Mouse (Mus musculus): ENCODE results near the gene Tbc1d17. TPM values are rescaled to one million over a fixed set of nuclear protein-coding genes. Genes with fewer than 3 reads are reported as not detected.
A peak's percentile ranks its signal among the peaks of the same experiment; 100 is the strongest.

Gene Tbc1d17
- total RNA-seq, 2 experiments from 2014 or later = 61.9 to 73.1 TPM

DNA sequence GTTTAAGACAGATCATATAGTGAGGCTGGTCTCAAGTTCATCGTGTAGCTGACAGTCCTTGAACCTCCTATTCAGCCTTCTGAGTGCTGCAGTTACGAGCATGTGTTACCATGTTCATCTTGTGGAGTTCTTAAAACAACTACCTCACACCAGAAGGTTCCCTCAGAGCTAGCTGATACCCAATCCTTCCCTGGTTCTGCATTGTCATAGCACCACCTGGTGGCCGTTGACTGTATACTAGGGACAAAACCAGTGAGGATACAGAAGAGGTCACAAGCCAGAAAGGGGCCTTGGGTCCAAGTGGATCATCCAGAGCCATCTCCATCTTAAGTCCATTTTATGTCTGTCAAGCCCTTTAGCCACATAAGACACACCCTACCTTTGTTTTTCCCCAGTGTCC lies 24.0 kb downstream of the Tbc1d17 start:
- peak; percentile 88 for DNase-seq

DNA sequence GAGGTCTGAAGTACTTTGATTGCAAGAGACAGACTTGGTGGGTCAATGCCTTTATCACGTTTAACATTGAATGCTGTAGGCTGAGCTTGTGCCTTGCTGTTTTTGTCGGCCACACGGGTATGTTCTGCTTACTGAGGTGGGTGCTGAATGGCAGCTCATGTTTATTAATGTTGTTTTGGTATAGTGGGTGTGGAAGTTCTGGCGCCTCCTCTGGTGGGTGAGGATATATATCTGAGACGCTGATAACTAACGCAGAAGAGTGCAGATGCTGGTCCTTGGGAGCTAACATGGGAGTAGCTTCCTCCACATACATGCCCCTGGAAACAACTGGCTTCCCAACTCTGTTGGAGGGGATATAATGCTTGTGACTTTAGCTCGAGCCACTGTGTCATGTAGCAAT lies 25.5 kb downstream of the Tbc1d17 start:
- DNase-seq = peak; percentile 3

DNA sequence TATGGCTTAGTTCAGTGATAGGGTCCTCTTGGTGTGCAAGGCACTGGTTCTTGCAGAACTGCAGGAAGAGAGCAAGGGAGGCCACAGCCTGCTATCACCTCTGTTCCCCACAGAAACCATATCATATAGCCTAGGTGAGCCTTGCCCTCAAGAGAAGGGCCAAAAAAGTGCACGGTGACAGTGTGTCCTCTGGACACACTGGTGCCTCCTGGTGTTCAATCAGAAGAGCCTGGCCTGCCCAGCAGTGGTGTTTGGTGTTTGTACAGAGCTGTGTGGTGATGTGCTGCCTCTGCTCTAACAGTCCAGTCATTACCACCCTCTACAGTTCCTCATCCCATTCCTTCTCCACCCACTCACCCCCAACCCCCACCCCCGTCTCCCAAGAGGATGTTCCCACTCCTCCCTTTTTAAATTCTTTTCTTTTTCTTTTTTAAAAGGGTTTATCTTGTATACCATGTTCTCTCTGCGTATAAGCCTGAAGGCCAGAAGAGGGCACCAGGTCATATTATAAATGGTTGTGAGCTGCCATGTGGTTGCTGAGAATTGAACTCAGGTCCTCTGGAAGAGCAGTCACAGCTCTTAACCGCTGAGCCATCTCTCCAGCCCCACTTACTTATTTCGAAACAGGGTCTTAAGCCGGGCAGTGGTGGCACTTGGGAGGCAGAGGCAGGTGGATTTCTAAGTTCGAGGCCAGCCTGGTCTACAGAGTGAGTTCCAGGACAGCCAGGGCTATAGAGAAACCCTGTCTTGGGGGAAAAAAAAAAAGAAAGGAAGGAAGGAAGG lies 27.0 kb downstream of the Tbc1d17 start:
- DNase-seq = peak; percentile 12

DNA sequence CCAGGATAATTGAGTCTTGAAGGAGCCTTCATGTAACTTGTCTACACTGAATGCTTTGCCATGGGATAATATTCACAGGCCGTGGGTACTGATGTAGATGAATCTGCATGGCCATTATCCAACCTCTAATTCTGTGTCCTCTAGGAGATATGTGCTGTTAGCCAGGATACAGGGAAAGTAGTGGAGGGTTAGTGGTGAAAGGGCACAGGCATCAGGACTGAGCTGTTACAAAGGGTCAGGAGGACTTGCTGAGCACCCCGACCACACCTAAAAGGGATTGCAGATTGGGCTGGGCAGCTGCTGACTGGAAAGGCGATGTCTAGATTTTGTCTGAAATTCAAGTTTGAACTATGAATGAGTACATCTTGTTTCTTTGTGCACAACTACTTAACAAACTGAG lies 28.4 kb downstream of the Tbc1d17 start:
- DNase-seq = peak; percentile 1

DNA sequence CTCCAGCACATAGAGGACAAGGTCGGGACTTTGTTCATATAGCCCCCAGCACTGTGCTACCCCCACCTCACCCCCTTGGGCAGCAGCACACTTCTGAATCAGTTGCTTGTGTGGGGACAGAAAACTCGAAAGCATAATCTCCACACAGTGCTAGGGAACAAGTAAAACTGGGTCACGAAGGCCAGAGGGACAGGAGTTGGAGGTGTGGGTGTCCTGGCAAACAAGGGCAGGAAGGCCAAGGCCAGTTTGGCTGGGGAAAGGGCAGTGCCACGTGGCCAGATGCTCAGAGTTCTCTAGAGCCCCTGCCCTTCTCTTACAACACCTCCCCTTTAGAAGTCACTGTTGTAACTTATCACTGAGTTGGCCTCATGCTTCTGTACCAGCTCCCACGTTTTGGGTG lies 29.0 kb downstream of the Tbc1d17 start:
- DNase-seq = peak; percentile 64

DNA sequence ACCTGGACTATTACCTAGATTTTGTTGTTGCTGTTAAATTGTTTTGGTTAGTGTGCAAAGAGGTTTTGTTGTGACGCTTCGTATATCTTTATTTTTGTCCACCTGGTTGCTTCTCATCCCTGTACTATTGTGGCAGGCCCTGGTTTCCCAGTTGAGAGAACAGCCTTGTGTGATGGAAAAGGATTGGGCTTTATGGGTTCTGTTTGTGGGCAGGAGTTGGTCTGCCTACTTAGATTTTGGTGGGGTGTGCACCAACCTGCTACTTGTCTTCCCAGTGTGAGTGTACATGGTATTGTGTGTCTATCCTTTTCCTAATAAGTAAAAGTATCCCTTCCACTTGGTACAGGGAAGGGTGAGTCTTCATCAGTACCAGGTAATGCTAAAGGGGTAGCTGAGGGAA lies 29.5 kb downstream of the Tbc1d17 start:
- peak; percentile 7 for DNase-seq

DNA sequence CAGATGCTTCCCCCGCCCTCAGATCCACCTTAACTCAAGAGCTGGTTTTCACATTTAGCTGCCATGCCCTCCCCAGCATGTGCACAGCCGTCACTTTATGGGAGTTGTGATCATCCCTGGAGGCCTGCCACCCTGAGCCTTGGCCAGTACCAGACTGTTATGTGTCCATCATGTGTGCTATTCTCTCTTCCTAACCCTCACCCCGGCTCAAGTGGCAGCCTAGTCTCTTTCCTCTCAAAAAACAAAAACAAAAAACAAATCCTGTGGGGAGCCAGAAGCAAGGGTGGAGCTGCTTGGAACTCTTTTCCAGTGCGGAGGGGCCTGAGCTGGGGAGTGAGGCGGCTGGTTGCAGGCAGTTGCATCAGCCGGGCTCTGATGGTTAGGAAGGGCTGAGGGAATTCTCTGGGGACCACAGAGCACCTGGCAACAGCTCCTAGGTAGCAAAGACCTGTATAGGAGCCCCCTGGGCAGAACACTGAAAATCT lies 30.1 kb downstream of the Tbc1d17 start:
- peak; percentile 83 for DNase-seq

DNA sequence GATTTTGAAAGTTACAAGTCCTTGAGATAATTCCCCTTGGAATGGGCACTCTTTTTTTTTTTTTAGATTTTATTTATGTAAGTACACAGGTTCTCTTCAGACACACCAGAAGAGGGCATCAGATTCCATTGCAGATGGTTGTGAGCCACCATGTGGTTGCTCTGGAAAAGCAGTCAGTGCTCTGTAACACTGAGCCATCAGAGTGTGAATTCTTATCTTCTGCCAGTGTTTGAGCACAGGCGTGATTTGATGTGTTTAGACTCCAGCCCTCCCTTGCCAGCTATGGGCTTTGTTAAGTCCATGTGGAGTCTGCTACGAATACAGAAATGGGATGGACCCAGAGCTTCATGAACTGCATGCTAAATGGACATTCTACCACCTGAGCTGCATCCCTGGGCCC lies 30.7 kb downstream of the Tbc1d17 start:
- DNase-seq = peak; percentile 5

DNA sequence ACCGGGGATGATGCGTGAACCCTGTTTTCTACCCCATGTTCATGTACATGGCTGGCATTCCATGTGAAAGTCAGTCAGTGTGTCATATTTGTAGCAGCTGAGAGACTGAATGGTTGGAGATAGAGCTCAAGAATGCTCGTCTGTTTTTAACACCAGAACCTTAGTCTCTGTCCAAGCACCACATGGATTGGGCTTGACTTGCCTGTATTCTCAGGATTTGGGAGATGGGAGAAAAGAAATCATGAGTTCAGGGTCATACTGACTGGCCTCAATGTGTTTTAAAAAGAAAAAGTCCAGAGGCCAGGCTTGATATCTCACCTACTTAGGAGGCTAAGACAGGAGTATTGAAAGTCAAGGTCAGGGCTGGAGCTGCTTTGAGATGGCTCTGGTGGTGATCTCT lies 31.4 kb downstream of the Tbc1d17 start:
- peak; percentile 2 for DNase-seq

DNA sequence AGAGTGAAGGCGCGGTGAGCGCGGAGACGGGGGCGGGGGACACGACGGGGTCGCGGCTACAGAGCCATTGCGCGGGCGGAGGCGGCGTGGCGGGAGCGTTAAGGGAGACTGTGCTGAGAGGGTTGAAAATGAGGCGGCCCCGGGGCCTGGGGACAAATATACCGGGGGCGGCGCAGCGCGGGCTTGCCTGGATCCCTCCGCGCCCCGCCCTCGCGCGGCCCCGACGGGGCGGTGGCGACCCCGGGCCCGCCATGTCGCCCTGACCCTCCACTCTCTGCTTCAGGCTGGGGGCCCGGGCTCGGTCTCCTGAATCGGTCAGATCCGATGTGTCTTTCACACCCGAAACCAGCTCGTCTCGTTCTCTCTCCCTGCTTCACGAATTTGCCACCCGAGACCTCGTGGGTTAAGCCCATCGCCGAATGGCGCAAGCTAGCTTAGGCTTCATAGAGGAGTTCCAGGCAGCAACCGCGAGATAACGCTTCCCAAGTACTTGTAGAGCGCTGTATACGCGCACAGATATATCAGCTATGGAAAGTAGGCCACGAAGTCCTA lies 32.3 kb downstream of the Tbc1d17 start, which contains the start of gene Atf5:
Atf5 (minus strand) TSS at position 189 of the 552 bp plus-strand sequence.
- DNase-seq = peak; percentile 83

DNA sequence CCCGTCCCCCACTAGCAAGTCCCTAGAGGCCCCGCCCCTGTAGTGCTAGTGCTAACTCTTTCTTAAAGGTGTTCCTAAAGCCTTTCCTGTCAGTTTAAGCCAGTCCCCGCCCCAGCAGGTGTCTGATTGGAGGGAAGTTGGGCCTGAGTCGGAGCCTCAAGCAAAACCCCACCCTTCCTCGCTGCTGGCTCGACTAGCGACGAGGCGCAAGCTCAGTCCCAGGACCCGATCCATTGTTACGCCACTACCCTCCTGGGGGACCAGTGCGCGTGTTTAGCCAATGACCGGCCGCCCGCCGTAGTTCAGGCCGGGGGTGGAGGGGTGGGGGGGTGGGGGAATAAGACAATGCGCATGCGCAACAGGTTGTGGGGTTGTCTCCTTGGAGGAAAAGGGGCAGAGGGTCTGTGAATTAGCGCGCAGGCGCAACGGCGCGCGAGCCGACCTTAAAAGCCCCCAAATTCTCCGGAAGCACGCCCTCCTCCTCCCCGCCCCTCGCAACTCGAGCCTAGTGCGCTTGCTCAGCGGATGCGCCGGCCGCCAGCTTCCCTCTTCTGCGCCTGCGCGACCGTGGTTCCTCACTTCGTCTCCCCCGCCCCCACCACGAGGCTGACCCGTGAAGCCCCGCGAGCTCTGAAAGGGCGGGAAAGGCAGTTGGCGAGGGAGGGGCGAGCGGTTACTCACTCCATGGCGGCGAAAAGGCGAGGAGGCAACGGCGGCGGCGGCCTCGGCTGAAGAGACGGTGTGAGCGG lies 33.0 kb downstream of the Tbc1d17 start, which contains the start of the genes Nup62 and Il4i1:
Nup62 (plus strand) TSS at position 368 of the 749 bp plus-strand sequence.
Il4i1 (plus strand) TSS at position 667 of the 749 bp plus-strand sequence.
- DNase-seq = peak; percentile 99

DNA sequence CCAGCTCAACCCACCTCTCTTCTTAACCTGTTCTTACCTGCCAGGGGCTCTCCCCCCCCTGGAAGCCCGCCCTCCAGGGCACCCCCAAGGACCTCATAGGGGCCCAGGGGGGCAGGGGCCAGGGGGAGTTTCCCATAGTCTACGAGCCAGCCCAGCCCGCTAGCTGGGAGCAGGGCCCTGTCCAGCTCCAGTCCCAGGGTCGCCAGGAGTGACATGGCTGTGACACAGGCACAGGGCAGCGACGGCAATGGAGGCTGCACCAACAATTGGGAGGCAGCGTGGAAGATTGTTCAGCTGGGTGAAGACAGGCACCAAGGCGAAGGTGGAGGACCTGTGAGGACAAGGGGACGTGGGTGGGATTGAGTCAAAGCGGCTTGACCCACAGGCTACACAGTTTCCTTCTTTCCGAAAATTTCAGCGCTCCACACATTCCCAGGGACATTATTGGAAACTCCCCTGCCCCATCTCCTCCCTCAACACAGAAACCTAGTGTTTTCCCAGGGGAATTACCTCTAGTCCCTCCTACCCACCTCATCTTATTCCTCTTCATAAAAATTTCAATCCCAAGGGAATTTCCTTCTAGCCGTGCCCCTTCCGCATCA lies 33.8 kb downstream of the Tbc1d17 start:
- DNase-seq = no peak

DNA sequence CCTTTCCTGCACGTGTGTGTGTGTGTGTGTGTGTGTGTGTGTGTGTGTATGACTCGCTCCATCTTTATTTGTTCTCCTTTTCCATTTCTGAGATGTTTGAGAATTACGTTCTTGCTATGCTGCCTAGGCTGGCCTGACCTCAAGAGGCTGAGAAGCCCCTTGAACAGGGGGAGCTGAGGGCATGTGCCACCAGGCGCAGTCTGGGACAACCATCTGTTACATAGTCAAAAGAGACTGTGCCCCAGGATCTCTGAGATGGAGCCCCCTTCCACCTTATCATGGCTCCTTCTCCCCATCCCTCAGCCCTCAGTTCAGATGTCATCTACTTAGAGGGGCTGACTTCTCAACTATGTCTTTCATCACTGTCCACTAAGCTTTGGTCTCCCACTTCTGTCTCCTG lies 34.5 kb downstream of the Tbc1d17 start:
- no peak for DNase-seq

DNA sequence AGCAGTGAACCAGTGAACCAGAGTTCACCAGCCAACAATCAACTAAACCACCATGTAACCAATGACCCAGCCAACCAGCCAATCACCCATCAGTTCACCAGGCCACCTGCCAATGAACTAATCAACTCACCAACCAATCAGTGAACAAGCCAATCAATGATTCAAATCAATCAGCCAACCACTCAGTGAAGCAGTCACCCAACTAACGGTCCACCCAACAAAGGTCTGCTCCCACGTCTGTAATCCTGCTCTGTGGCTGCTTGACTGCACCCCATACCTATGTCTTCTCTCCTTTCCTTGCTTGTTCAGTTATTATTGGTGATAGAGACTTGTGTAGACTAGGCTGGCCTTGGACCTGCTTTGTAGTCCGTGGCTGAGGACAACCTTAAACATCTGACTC lies 34.9 kb downstream of the Tbc1d17 start:
- no peak for DNase-seq

DNA sequence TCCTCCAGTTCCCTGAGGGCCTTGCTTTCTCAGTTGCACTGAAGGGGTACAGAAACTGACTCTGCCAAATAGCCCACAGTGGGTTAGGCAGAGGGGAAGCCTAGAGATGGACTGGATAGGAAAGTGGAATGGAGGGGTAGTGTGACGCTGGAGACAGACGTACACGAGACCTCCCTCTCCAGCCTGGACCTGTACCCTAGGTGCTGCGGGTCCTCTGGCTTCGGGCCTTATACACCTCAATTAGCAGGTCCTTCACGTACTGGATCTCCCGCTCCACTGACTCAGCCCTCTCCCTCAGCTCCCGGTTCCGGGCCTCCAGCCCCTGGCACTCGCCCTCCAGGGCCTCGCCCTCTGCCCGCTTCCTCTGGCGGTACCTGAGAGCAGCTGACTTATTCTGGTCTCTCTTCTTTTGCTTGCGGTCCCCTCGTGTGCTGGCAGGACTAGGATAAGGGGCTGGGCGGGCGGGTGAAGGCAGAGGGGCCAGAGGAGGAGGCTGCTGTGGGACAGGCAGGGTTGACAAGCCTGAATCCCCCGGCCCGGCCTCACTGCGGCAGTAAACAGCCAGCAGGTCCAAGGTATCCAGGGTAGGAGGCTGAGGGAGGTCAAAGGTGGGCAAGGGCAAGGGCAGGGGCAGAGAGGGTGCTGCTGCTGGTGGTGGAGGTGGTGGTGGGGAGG lies 36.1 kb downstream of the Tbc1d17 start:
- DNase-seq = no peak

DNA sequence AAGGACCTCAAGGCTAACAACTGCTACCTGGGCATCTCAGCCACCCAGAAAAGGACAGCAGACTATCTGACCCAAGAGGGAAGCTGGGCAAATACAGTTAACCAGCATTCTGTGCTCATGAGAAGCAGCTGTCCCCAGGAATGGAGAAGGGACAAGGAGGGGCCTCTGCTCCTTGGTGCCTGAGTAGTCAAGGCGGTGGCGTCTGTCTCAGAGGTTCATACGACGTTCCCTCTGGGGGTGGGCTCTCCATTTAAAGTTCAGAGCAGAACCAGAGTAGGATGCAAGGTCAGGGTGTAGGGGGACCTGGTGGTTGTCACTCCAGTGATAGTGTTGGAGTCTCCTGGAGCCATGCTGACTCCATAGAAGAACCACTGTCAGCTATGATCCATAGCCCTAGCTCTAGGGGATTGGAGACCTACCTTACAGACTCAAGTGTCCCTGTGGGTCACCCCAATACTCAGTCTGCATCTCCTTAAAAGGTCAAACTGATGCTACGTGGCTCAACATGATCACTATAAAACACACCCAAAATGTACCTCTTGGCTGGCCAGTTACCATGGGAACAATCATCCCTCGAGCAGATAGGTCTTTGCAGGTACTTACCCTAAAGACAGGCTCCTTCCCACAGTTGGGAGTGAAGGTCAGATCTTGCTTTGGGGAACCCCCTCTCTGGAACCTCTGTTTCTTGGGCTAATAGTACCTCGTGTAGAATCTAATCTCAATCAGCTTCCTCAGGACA lies 37.9 kb downstream of the Tbc1d17 start:
- no peak for DNase-seq

DNA sequence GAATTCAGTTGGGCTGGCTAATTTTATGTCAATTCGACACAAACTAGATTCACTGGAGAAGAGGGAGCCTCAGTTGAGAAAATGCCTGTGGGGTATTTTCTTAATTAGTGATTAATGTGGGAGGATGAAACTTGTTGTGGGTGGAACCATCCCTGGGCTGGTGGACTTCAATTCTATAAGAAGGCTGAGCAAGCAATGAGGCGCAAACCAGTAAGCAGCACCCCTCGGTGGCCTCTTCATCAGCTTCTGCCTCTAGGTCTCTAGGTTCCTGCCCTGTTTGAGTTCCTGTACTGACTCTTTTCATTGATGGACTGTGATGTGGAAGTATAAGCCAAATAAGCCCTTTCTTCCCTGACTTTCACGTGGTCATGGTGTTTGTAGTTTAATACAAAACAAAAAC lies 38.5 kb downstream of the Tbc1d17 start:
- no peak for DNase-seq

DNA sequence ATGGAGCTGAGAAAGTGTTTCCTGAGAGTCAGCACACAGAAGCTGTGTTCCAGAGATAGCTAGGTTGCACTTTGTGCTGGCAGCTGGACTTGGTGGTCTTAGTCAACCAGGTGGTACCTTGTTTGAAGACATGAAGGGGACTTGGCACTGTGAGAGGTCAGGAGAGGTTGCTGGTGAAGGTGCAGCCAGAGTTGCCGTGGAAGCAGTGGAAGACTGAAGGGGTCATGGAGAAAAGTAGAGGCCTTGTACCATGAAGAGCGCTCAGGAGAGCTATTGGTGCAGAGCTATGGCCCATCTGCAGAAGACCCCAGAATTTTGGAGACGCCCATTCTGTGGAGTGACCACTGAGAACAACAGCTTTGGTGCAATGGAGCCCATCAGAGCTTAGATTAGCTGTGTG lies 39.4 kb downstream of the Tbc1d17 start:
- DNase-seq = no peak

DNA sequence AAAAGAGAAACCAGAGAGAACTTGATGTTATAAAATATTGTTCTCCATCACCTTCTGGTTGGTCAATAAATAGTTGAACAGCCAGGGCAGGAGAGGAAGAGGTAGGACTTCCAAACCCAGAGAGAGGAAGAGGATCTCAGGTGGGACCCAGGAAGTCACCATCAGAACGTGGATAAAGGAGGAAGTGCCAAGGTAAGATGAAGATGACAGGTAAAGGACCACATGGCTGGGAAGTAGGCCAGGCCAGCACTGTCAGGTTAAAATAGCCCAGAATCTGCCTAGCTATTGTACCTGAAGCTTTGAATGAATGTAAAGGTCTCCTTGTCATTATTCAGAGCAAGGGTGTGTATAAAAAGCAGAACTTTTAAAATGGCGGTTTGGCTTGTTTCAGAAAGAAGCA lies 40.0 kb downstream of the Tbc1d17 start:
- DNase-seq = no peak

DNA sequence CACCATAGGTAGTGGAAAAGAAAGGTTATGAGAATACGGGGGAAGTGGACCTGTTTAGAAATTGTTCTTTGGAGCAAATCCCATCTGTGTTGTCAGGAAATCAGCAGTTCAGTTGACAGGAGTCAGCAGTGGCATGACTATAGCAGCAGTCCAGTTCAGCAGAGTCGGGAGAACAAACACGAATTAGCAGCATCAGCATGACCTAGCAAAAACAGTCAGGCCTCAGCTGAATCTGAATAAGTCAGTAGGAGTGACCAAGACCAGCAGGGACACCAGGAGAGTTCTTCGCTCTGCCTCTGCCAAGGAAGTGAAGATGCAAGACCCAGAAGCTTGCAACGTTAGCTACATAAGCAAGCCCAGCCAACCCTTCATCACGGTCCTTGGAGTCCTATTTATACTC lies 56.1 kb downstream of the Tbc1d17 start:
- DNase-seq = no peak

DNA sequence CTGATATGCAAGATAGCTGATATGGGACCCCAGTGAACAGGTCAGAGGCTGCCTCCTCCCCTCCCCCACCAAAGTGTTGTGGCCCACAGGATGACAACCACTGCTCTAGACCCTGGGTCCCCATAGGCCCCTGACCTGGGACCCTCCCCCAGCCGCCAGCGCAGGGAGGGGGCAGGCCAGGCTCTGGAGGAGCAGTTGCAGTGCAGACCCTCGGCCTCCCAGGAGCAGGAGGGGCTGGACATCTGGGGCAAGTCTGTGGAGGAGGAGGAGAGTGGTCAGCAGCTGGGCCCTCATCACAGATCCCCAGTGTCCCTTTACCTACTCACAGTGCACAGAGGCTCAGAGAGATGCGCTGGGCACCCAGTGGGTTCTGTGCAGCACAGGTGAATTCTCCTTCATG lies 58.8 kb downstream of the Tbc1d17 start:
- DNase-seq = no peak
